Mouse (Mus musculus): ENCODE measurements around the gene Cep95. TPM values are rescaled to one million over a fixed set of nuclear protein-coding genes. Genes with fewer than 3 reads are reported as not detected.

Cep95 gene
- total and polyA plus RNA-seq, 2 experiments from 2014 or later: 6.9 to 15.8 TPM

- DNase-seq: no peak
- no peak for TF ChIP-seq CTCF (IDR thresholded peaks at IDR 0.05; ENCODE audit: low read depth)
- no peaks in the 10 kb centered on the region for H3K27me3 ChIP-seq (ENCODE audit: insufficient read depth, low read length)
Observed at GRCm38 (mm10) chr11:106762139-106762799, 26.8 kb upstream of the Cep95 start.

GRCm38 (mm10) chr11:106762800-106763185 lies 26.3 kb upstream of the Cep95 start:
- no peak for TF ChIP-seq CTCF (IDR thresholded peaks at IDR 0.05; ENCODE audit: low read depth)
- peaks cover 9% of the 10 kb centered on the region for H3K36me3 ChIP-seq (ENCODE audit: insufficient read depth)
- H3K9me3 ChIP-seq (ENCODE audit: low read length): no peaks in the 10 kb centered on the region
- no peaks in the 10 kb centered on the region for H3K27me3 ChIP-seq (ENCODE audit: insufficient read depth, low read length)
- DNase-seq (no peak), ATAC-seq (no peak)
- H3K4me2 ChIP-seq (ENCODE audit: low read depth): no peak overlapping the region
- 80% methylated on average over 9 of the region's 9 CpGs for WGBS
- no peak overlapping the region for H3K9ac ChIP-seq
- no peaks in the 10 kb centered on the region for H3K4me1 ChIP-seq (ENCODE audit: insufficient read depth)
- no peak overlapping the region for H3K4me3 ChIP-seq (ENCODE audit: low read depth, low read length)
- H3K27ac ChIP-seq (ENCODE audit: low read depth, low read length): no peak overlapping the region

More at GRCm38 (mm10) chr11:106762139-106762799, 26.8 kb upstream of the Cep95 start:
- H3K4me3 ChIP-seq (ENCODE audit: low read depth, low read length): no peak overlapping the region
- no peak for ATAC-seq
- no peak overlapping the region for H3K9ac ChIP-seq
- WGBS: 72% methylated on average over 5 of the region's 5 CpGs
- H3K4me1 ChIP-seq (ENCODE audit: insufficient read depth): no peaks in the 10 kb centered on the region
- H3K4me2 ChIP-seq (ENCODE audit: low read depth): no peak overlapping the region
- H3K36me3 ChIP-seq (ENCODE audit: insufficient read depth): peaks cover 8% of the 10 kb centered on the region
- H3K27ac ChIP-seq (ENCODE audit: low read depth, low read length): no peak overlapping the region
- H3K9me3 ChIP-seq (ENCODE audit: low read length): no peaks in the 10 kb centered on the region

GRCm38 (mm10) chr11:106766611-106767162 lies 22.4 kb upstream of the Cep95 start:
- H3K4me1 ChIP-seq (ENCODE audit: insufficient read depth): no peaks in the 10 kb centered on the region
- WGBS: 92% methylated on average over 4 of the region's 4 CpGs

GRCm38 (mm10) chr11:106767516-106767915 lies 21.5 kb upstream of the Cep95 start:
- Histone ChIP-seq H3K9me3 (ENCODE audit: low read length) (no peaks in the 10 kb centered on the region), H3K36me3 (ENCODE audit: insufficient read depth) (peaks cover 31% of the 10 kb centered on the region), H3K9ac (no peak overlapping the region), H3K27ac (ENCODE audit: low read depth, low read length) (no peak overlapping the region), H3K4me3 (ENCODE audit: low read depth, low read length) (no peak overlapping the region), H3K27me3 (ENCODE audit: insufficient read depth, low read length) (no peaks in the 10 kb centered on the region), H3K4me2 (ENCODE audit: low read depth) (no peak overlapping the region), H3K4me1 (ENCODE audit: insufficient read depth) (no peaks in the 10 kb centered on the region)
- 96% methylated on average over 4 of the region's 4 CpGs for WGBS
- DNase-seq (no peak), ATAC-seq (no peak)
- TF ChIP-seq CTCF (IDR thresholded peaks at IDR 0.05; ENCODE audit: low read depth): 0 out of 2 replicates have a peak, but pooled peaks have one; percentile 6

More at GRCm38 (mm10) chr11:106766611-106767162, 22.4 kb upstream of the Cep95 start:
- no peaks in the 10 kb centered on the region for H3K9me3 ChIP-seq (ENCODE audit: low read length)
- no peak overlapping the region for H3K4me2 ChIP-seq (ENCODE audit: low read depth)
- no peaks in the 10 kb centered on the region for H3K27me3 ChIP-seq (ENCODE audit: insufficient read depth, low read length)
- no peak for ATAC-seq
- H3K36me3 ChIP-seq (ENCODE audit: insufficient read depth): peaks cover 25% of the 10 kb centered on the region
- no peak overlapping the region for H3K9ac ChIP-seq
- no peak for TF ChIP-seq CTCF (IDR thresholded peaks at IDR 0.05; ENCODE audit: low read depth)
- no peak for DNase-seq
- no peak overlapping the region for H3K4me3 ChIP-seq (ENCODE audit: low read depth, low read length)
- no peak overlapping the region for H3K27ac ChIP-seq (ENCODE audit: low read depth, low read length)

- 94% methylated on average over 9 of the region's 9 CpGs for WGBS
- H3K27ac ChIP-seq (ENCODE audit: low read depth, low read length): no peak overlapping the region
Observed at GRCm38 (mm10) chr11:106770195-106770974, 18.7 kb upstream of the Cep95 start.

GRCm38 (mm10) chr11:106773061-106773460 lies 16.0 kb upstream of the Cep95 start:
- TF ChIP-seq CTCF (IDR thresholded peaks at IDR 0.05; ENCODE audit: low read depth): no peak
- H3K36me3 ChIP-seq (ENCODE audit: insufficient read depth): peaks cover 50% of the 10 kb centered on the region

More at GRCm38 (mm10) chr11:106770195-106770974, 18.7 kb upstream of the Cep95 start:
- peak; percentile 70 for TF ChIP-seq CTCF (IDR thresholded peaks at IDR 0.05; ENCODE audit: low read depth)
- DNase-seq (peak; percentile 48), ATAC-seq (no peak)
- H3K9me3 ChIP-seq (ENCODE audit: low read length): no peaks in the 10 kb centered on the region
- H3K4me1 ChIP-seq (ENCODE audit: insufficient read depth): no peaks in the 10 kb centered on the region
- H3K36me3 ChIP-seq (ENCODE audit: insufficient read depth): peaks cover 56% of the 10 kb centered on the region
- H3K9ac ChIP-seq: no peak overlapping the region
- H3K27me3 ChIP-seq (ENCODE audit: insufficient read depth, low read length): no peaks in the 10 kb centered on the region
- H3K4me3 ChIP-seq (ENCODE audit: low read depth, low read length): no peak overlapping the region
- H3K4me2 ChIP-seq (ENCODE audit: low read depth): no peak overlapping the region

More at GRCm38 (mm10) chr11:106773061-106773460, 16.0 kb upstream of the Cep95 start:
- no peak overlapping the region for H3K4me2 ChIP-seq (ENCODE audit: low read depth)
- no peak overlapping the region for H3K9ac ChIP-seq
- no peak overlapping the region for H3K4me3 ChIP-seq (ENCODE audit: low read depth, low read length)
- no peaks in the 10 kb centered on the region for H3K27me3 ChIP-seq (ENCODE audit: insufficient read depth, low read length)
- 0 out of 2 replicates have a peak, but pooled peaks cover 2% of the 10 kb centered on the region for H3K4me1 ChIP-seq (ENCODE audit: insufficient read depth)
- DNase-seq (no peak), ATAC-seq (no peak)
- H3K27ac ChIP-seq (ENCODE audit: low read depth, low read length): no peak overlapping the region
- H3K9me3 ChIP-seq (ENCODE audit: low read length): no peaks in the 10 kb centered on the region
- WGBS: 89% methylated on average over 9 of the region's 9 CpGs
